9 mouse cellular contexts compared by ENCODE assay signal in the genomic region with DNA sequence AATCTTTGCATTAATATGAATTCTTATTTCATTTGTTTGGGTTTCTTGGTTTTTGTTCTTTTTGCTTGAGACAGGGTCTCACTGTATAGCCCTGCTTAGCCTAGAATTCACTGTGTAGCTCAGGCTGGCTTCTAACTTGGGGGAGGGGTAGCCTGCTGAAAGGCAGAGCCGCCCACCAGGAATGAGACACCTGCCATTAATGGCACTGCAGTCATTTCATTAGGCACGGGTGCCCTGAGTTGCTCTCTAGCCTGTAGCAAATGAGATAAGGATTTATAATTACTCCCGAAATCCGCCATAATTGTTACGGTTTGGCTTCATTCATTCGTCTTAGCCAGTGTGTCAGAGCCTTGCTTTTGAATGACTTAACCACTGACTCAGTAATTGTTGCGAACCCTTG. TPM values are rescaled to one million over a fixed set of nuclear protein-coding genes. Genes with fewer than 3 reads are reported as not detected.
DNase-seq lines count a peak whose midpoint lies in the region; ATAC-seq and TF ChIP-seq lines count a peak whose summit lies in the region.
"Had no signal": no experiment of that assay in that cellular context is flagged by ENCODE, and none has a peak within 500 bp of the region (broad histone marks: within the 10 kb centered on the region; RNA-seq: fewer than 3 reads in every experiment).

No protein-coding gene starts in this region.

- no peak for ATAC-seq in forebrain, embryonic 12.5 days (ENCODE audit: low FRiP score)
- no peak for ATAC-seq in liver, embryonic 14.5 days (ENCODE audit: insufficient read depth)

- no peak for TF ChIP-seq CTCF in CH12.LX (conservative IDR thresholded peaks at IDR 0.05 in 1 of 2, IDR thresholded peaks at IDR 0.05 in 1 of 2; ENCODE audit: low read depth in 2 of 2, low read length in 2 of 2)
- no peak for TF ChIP-seq CTCF in liver, embryonic 14.5 days (IDR thresholded peaks at IDR 0.05; ENCODE audit: low read depth)

- no peak for TF ChIP-seq EP300 in CH12.LX (IDR thresholded peaks at IDR 0.05; ENCODE audit: low read length)
- no peak for TF ChIP-seq EP300 in liver, embryonic 14.5 days (IDR thresholded peaks at IDR 0.05; ENCODE audit: low read depth)

- no peak overlapping the region for H3K27ac ChIP-seq in heart, embryonic 10.5 days
- H3K27ac ChIP-seq in CH12.LX (ENCODE audit: insufficient read depth, low read depth): no peak overlapping the region
- no peak overlapping the region for H3K27ac ChIP-seq in forebrain, embryonic 12.5 days
- no peak overlapping the region for H3K27ac ChIP-seq in liver, embryonic 14.5 days

- no peaks in the 10 kb centered on the region for H3K27me3 ChIP-seq in heart, embryonic 10.5 days (ENCODE audit: insufficient read depth, poor library complexity, severe bottlenecking)
- H3K27me3 ChIP-seq in CH12.LX (replicated peaks): no peaks in the 10 kb centered on the region
- no peaks in the 10 kb centered on the region for H3K27me3 ChIP-seq in forebrain, embryonic 12.5 days
- no peaks in the 10 kb centered on the region for H3K27me3 ChIP-seq in liver, embryonic 14.5 days (ENCODE audit: control insufficient read depth, insufficient read depth, low read length)

- H3K4me1 ChIP-seq in heart, embryonic 10.5 days: peaks cover 60% of the 10 kb centered on the region
- peaks cover 20 to 60% of the 10 kb centered on the region in 2 experiments for H3K4me1 ChIP-seq in CH12.LX (ENCODE audit: control insufficient read depth in 1 of 2, insufficient read depth in 2 of 2)
- H3K4me1 ChIP-seq in forebrain, embryonic 12.5 days: peaks cover 48% of the 10 kb centered on the region
- H3K4me1 ChIP-seq in liver, embryonic 14.5 days (replicated peaks; ENCODE audit: control insufficient read depth in 2 of 2, insufficient read depth in 2 of 2, low read length in 1 of 2): peaks cover 20 to 43% of the 10 kb centered on the region in 2 experiments

- DNase-seq in heart, embryonic 10.5 days (ENCODE audit: low spot score): no peak
- DNase-seq in heart, adult 18-20 months: no peak
- no peak for DNase-seq in CH12.LX (ENCODE audit: extremely low read depth)
- no peak for DNase-seq in liver, embryonic 14.5 days (ENCODE audit: low read depth in 3 of 3, low spot score in 3 of 3)
- DNase-seq in left cerebral cortex, adult 9 months (ENCODE audit: low spot score in 2 of 2): no peak
- no peak for DNase-seq in right cerebral cortex, postnatal 25 days
- DNase-seq in lung, postnatal 10 days: no peak
- DNase-seq: cerebellum, adult 9-10 months had no signal

- in situ Hi-C loops in CH12.LX (cut with MboI; ENCODE audit: low pct_ligation_motif_present, low pct_unique_long_range_greater_than_20kb, low sequenced_read_pairs): no loop called here

- 79% methylated on average over 7 of the region's 7 CpGs for WGBS in heart, embryonic 10.5 days
- WGBS in forebrain, embryonic 12.5 days: 56% methylated on average over 7 of the region's 7 CpGs
- 29% methylated on average over 7 of the region's 7 CpGs for WGBS in liver, embryonic 14.5 days (ENCODE audit: insufficient replicate concordance)

- no peak for TF ChIP-seq POLR2A in CH12.LX (IDR thresholded peaks at IDR 0.05; ENCODE audit: low read depth, low read length)

- peaks cover 46% of the 10 kb centered on the region for H3K79me2 ChIP-seq in CH12.LX (replicated peaks; ENCODE audit: control insufficient read depth, extremely low read depth, insufficient read depth, poor library complexity, severe bottlenecking)

- peak overlapping the region; percentile 91; the same call in 1 of the 2 replicates for H3K9ac ChIP-seq in CH12.LX (ENCODE audit: insufficient read depth, low read depth)
- H3K9ac ChIP-seq in forebrain, embryonic 12.5 days: no peak overlapping the region
- peak overlapping the region; percentile 97 for H3K9ac ChIP-seq in liver, embryonic 14.5 days (replicated peaks)

- TF ChIP-seq RAD21 in CH12.LX (IDR thresholded peaks at IDR 0.05; ENCODE audit: low read depth, low read length): no peak

- no peaks in the 10 kb centered on the region for H3K36me3 ChIP-seq in heart, embryonic 10.5 days
- H3K36me3 ChIP-seq in CH12.LX (replicated peaks in 1 of 2; ENCODE audit: control insufficient read depth in 1 of 2, insufficient read depth in 1 of 2, low read length in 1 of 2): peaks cover 0 to 10% of the 10 kb centered on the region in 2 experiments
- no peaks in the 10 kb centered on the region for H3K36me3 ChIP-seq in forebrain, embryonic 12.5 days (replicated peaks)
- H3K36me3 ChIP-seq in liver, embryonic 14.5 days (replicated peaks; ENCODE audit: control insufficient read depth, insufficient read depth, low read depth): no peaks in the 10 kb centered on the region; the same call in 1 of the 2 replicates

- dilution Hi-C loops in CH12.LX (cut with MboI; ENCODE audit: extremely low pct_ligation_motif_present, extremely low pct_unique_long_range_greater_than_20kb, low sequenced_read_pairs): no loop called here

- H3K9me3 ChIP-seq in heart, embryonic 10.5 days: no peaks in the 10 kb centered on the region
- H3K9me3 ChIP-seq in CH12.LX (replicated peaks; ENCODE audit: low read length): no peaks in the 10 kb centered on the region
- no peaks in the 10 kb centered on the region for H3K9me3 ChIP-seq in forebrain, embryonic 12.5 days
- H3K9me3 ChIP-seq in liver, embryonic 14.5 days (ENCODE audit: control insufficient read depth, low read length): no peaks in the 10 kb centered on the region

- H3K4me2 ChIP-seq in CH12.LX (ENCODE audit: insufficient read depth, low read depth, poor library complexity, severe bottlenecking): peak overlapping the region; percentile 69; the same call in 1 of the 2 replicates
- H3K4me2 ChIP-seq in forebrain, embryonic 12.5 days: peak overlapping the region; percentile 87
- peak overlapping the region; percentile 95 for H3K4me2 ChIP-seq in liver, embryonic 14.5 days (ENCODE audit: low read depth)

- H3K4me3 ChIP-seq in heart, embryonic 10.5 days: peak overlapping the region; percentile 100
- peak overlapping the region in 1 of 3 experiments; percentile 91 for H3K4me3 ChIP-seq in CH12.LX (replicated peaks in 1 of 3; ENCODE audit: low read depth in 2 of 3, low read length in 2 of 3, poor library complexity in 1 of 3)
- H3K4me3 ChIP-seq in forebrain, embryonic 12.5 days (replicated peaks): peak overlapping the region; percentile 99
- H3K4me3 ChIP-seq in liver, embryonic 14.5 days (ENCODE audit: insufficient read depth in 1 of 2, low read depth in 2 of 2, low read length in 2 of 2): peak overlapping the region; percentile 91 to 100

TF ChIP-seq in CH12.LX, 34 proteins besides CTCF, POLR2A, EP300 and RAD21:
- TF ChIP-seq E2F4 (IDR thresholded peaks at IDR 0.05; ENCODE audit: insufficient replicate concordance, low read depth, low read length): no peak
- TF ChIP-seq TCF12 (IDR thresholded peaks at IDR 0.05; ENCODE audit: low read depth, low read length): no peak
- TF ChIP-seq ZKSCAN1 (IDR thresholded peaks at IDR 0.05; ENCODE audit: borderline replicate concordance, low read depth, low read length): no peak
- no peak for TF ChIP-seq IRF4 (IDR thresholded peaks at IDR 0.05; ENCODE audit: low read depth, low read length)
- no peak for TF ChIP-seq HCFC1 (IDR thresholded peaks at IDR 0.05; ENCODE audit: low read depth, low read length)
- no peak for TF ChIP-seq SIN3A (IDR thresholded peaks at IDR 0.05; ENCODE audit: low read length)
- TF ChIP-seq TBP (conservative IDR thresholded peaks at IDR 0.05; ENCODE audit: low read depth, low read length): no peak
- no peak for TF ChIP-seq RCOR1 (conservative IDR thresholded peaks at IDR 0.05; ENCODE audit: low read depth, low read length)
- no peak for TF ChIP-seq CHD1 (IDR thresholded peaks at IDR 0.05; ENCODE audit: low read depth, low read length)
- no peak for TF ChIP-seq ETS1 (conservative IDR thresholded peaks at IDR 0.05; ENCODE audit: low read depth, low read length)
- no peak for TF ChIP-seq GABPA (IDR thresholded peaks at IDR 0.05; ENCODE audit: insufficient replicate concordance, low read depth, low read length)
- TF ChIP-seq NRF1 (IDR thresholded peaks at IDR 0.05; ENCODE audit: low read depth, low read length): no peak
- no peak for TF ChIP-seq ZNF384 (IDR thresholded peaks at IDR 0.05; ENCODE audit: low read depth, low read length)
TF ChIP-seq in CH12.LX: peak in this region for 0.

RNA-seq across cellular contexts. Expression of gene Git2, which starts 0.9 kb away (rescaled TPM):
- polyA plus RNA-seq in heart, embryonic 10.5 days (2016; fragmentation: Nextera tagmentation; extraction: Ambion mirVana): 31.6 and 33.0 TPM in 2 replicates
- total RNA-seq in heart, adult 18-20 months (2021): 10 to 100 TPM; 20.7 to 26.7 TPM
- total RNA-seq in CH12.LX (2012; rRNA removed) (19.3 and 22.1 TPM in 2 replicates), CH12.LX (2014; rRNA removed) (9.4 and 12.3 TPM in 2 replicates)
- 25.5 and 29.4 TPM in 2 replicates for polyA plus RNA-seq in CH12.LX (2012; ENCODE audit: insufficient read length, low read depth)
- polyA plus RNA-seq in forebrain, embryonic 12.5 days (2016; fragmentation: Nextera tagmentation; extraction: Ambion mirVana): 43.0 and 50.4 TPM in 2 replicates
- 12.7 and 13.7 TPM in 2 replicates for polyA plus RNA-seq in liver, embryonic 14.5 days (2012; rRNA removed)
- polyA plus RNA-seq in liver, embryonic 14.5 days (2014; fragmentation: Nextera tagmentation; extraction: Ambion mirVana): 12.1 and 12.7 TPM in 2 replicates

RNA-seq across cellular contexts. Expression of gene Ankrd13a, which starts 1.7 kb away (rescaled TPM):
- 37.5 and 41.2 TPM in 2 replicates for polyA plus RNA-seq in heart, embryonic 10.5 days (2016; fragmentation: Nextera tagmentation; extraction: Ambion mirVana)
- 10 to 100 TPM; 30.6 to 35.8 TPM for total RNA-seq in heart, adult 18-20 months (2021)
- total RNA-seq in CH12.LX (2012; rRNA removed) (73.8 and 82.3 TPM in 2 replicates), CH12.LX (2014; rRNA removed) (80.8 and 89.4 TPM in 2 replicates)
- 121 and 123 TPM in 2 replicates for polyA plus RNA-seq in CH12.LX (2012; ENCODE audit: insufficient read length, low read depth)
- 60.4 and 61.1 TPM in 2 replicates for polyA plus RNA-seq in forebrain, embryonic 12.5 days (2016; fragmentation: Nextera tagmentation; extraction: Ambion mirVana)
- polyA plus RNA-seq in liver, embryonic 14.5 days (2012; rRNA removed): 29.9 and 38.6 TPM in 2 replicates
- polyA plus RNA-seq in liver, embryonic 14.5 days (2014; fragmentation: Nextera tagmentation; extraction: Ambion mirVana): 46.6 and 59.1 TPM in 2 replicates

RNA-seq across cellular contexts. Expression of gene 1500011B03Rik, which starts 47.1 kb away (rescaled TPM):
- 58.7 and 77.1 TPM in 2 replicates for polyA plus RNA-seq in heart, embryonic 10.5 days (2016; fragmentation: Nextera tagmentation; extraction: Ambion mirVana)
- total RNA-seq in heart, adult 18-20 months (2021): 1 to 10 TPM; 4.0 to 4.5 TPM
- 15.5 and 17.5 TPM in 2 replicates for total RNA-seq in CH12.LX (2012; rRNA removed)
- 39.1 and 39.7 TPM in 2 replicates for total RNA-seq in CH12.LX (2014; rRNA removed)
- 31.4 and 35.5 TPM in 2 replicates for polyA plus RNA-seq in CH12.LX (2012; ENCODE audit: insufficient read length, low read depth)
- polyA plus RNA-seq in forebrain, embryonic 12.5 days (2016; fragmentation: Nextera tagmentation; extraction: Ambion mirVana): 160 and 163 TPM in 2 replicates
- 15.5 and 17.5 TPM in 2 replicates for polyA plus RNA-seq in liver, embryonic 14.5 days (2012; rRNA removed)
- polyA plus RNA-seq in liver, embryonic 14.5 days (2014; fragmentation: Nextera tagmentation; extraction: Ambion mirVana): 31.9 and 36.0 TPM in 2 replicates
